Comparison of ENCODE assay signal across 13 mouse cellular contexts in genomic region chr2:153287835-153288234, GRCm38 (mm10). TPM values are rescaled to one million over a fixed set of nuclear protein-coding genes. Genes with fewer than 3 reads are reported as not detected.
A peak's percentile ranks its signal among the peaks of the same experiment; 100 is the strongest.
DNase-seq lines count a peak whose midpoint lies in the region; ATAC-seq and TF ChIP-seq lines count a peak whose summit lies in the region.
"Had no signal": no experiment of that assay in that cellular context is flagged by ENCODE, and none has a peak within 500 bp of the region (broad histone marks: within the 10 kb centered on the region; RNA-seq: fewer than 3 reads in every experiment).

No protein-coding gene starts in this region.

- peak; percentile 81 for DNase-seq in kidney, postnatal 10 days
- DNase-seq in testis, postnatal 14 days (ENCODE audit: low spot score): no peak
- DNase-seq in adrenal gland, postnatal 36 days: peak; percentile 80 to 84
- DNase-seq in embryo, embryonic 10 days (ENCODE audit: low spot score): no peak
- no peak for DNase-seq in thymus, postnatal 36 days
- DNase-seq: cerebellum, adult 11 months; gastrocnemius, postnatal 25 days; heart, postnatal 36 days; layer of hippocampus, postnatal 36 days; liver, postnatal 0 days; thymus, postnatal 4 days had no signal

- no peak overlapping the region for H3K9ac ChIP-seq in kidney, embryonic 14.5 days (ENCODE audit: low read depth, low read length)
- H3K9ac ChIP-seq: liver, postnatal 0 days had no signal

- no peak overlapping the region for H3K27ac ChIP-seq in kidney, embryonic 14.5 days (ENCODE audit: low read depth, low read length)
- no peak overlapping the region for H3K27ac ChIP-seq in testis, adult 2 months (ENCODE audit: control insufficient read depth, insufficient read depth, low read depth, low read length)

- H3K4me3 ChIP-seq in kidney, embryonic 14.5 days (ENCODE audit: low read length): no peak overlapping the region
- peak overlapping the region; percentile 31; the same call in 1 of the 2 replicates for H3K4me3 ChIP-seq in testis, adult 2 months (ENCODE audit: control insufficient read depth, low read depth, low read length)

- no peak overlapping the region for H3K4me2 ChIP-seq in kidney, embryonic 14.5 days (replicated peaks; ENCODE audit: low read depth, low read length)

- no peak for TF ChIP-seq CTCF in testis, adult 2 months (IDR thresholded peaks at IDR 0.05; ENCODE audit: control insufficient read depth, insufficient read depth, insufficient replicate concordance, low read depth, low read length)

- no peaks in the 10 kb centered on the region for H3K36me3 ChIP-seq in kidney, embryonic 14.5 days (ENCODE audit: control insufficient read depth, insufficient read depth, low read length)
- no peaks in the 10 kb centered on the region for H3K36me3 ChIP-seq in testis, adult 2 months (ENCODE audit: control insufficient read depth, insufficient read depth, low read length)

- H3K4me1 ChIP-seq in kidney, embryonic 14.5 days (ENCODE audit: control insufficient read depth, insufficient read depth, low read length): peaks cover 15% of the 10 kb centered on the region
- H3K4me1 ChIP-seq in testis, adult 2 months (ENCODE audit: control insufficient read depth, insufficient read depth, low read length): peaks cover 11% of the 10 kb centered on the region

- H3K9me3 ChIP-seq in kidney, embryonic 14.5 days (ENCODE audit: control insufficient read depth, low read length): no peaks in the 10 kb centered on the region

- 34% methylated on average over 6 of the region's 6 CpGs for WGBS in kidney, embryonic 14.5 days

- no peak for ATAC-seq in kidney, embryonic 14.5 days (ENCODE audit: low FRiP score, low TSS enrichment)
- ATAC-seq: liver, postnatal 0 days had no signal

- no peak for TF ChIP-seq POLR2A in testis, adult 2 months (IDR thresholded peaks at IDR 0.05; ENCODE audit: control insufficient read depth, low read depth, low read length)

- no peaks in the 10 kb centered on the region for H3K27me3 ChIP-seq in kidney, embryonic 14.5 days (ENCODE audit: control insufficient read depth, insufficient read depth, low read length)
- H3K27me3 ChIP-seq in testis, adult 2 months (ENCODE audit: control insufficient read depth, insufficient read depth, low read length): no peaks in the 10 kb centered on the region

RNA-seq across cellular contexts. Expression of gene Kif3b, which starts 3.4 kb away (rescaled TPM):
- polyA plus RNA-seq in kidney, embryonic 14.5 days (2014; fragmentation: Nextera tagmentation; extraction: Ambion mirVana): 4.4 and 5.6 TPM in 2 replicates
- 54.0 and 54.7 TPM in 2 replicates for polyA plus RNA-seq in testis, adult 2 months (2012; rRNA removed)
- total RNA-seq in adrenal gland, postnatal 36 days (2021): 10 to 100 TPM; 27.7 to 31.1 TPM

RNA-seq across cellular contexts. Expression of gene Pofut1, which starts 46.5 kb away (rescaled TPM):
- 9.0 and 10.5 TPM in 2 replicates for polyA plus RNA-seq in kidney, embryonic 14.5 days (2014; fragmentation: Nextera tagmentation; extraction: Ambion mirVana)
- 10.8 and 12.8 TPM in 2 replicates for polyA plus RNA-seq in testis, adult 2 months (2012; rRNA removed)
- 10 to 100 TPM; 45.8 to 59.7 TPM for total RNA-seq in adrenal gland, postnatal 36 days (2021)

RNA-seq across cellular contexts. Expression of gene Plagl2, which starts 46.6 kb away (rescaled TPM):
- polyA plus RNA-seq in kidney, embryonic 14.5 days (2014; fragmentation: Nextera tagmentation; extraction: Ambion mirVana): 17.6 and 26.2 TPM in 2 replicates
- 16.1 and 17.3 TPM in 2 replicates for polyA plus RNA-seq in testis, adult 2 months (2012; rRNA removed)
- total RNA-seq in adrenal gland, postnatal 36 days (2021): 10 to 100 TPM in 1 of 2 experiments, 1 to 10 TPM in 1; 9.5 to 10.4 TPM

RNA-seq across cellular contexts. Expression of gene Asxl1, which starts 57.8 kb away (rescaled TPM):
- polyA plus RNA-seq in kidney, embryonic 14.5 days (2014; fragmentation: Nextera tagmentation; extraction: Ambion mirVana): 15.5 and 20.8 TPM in 2 replicates
- polyA plus RNA-seq in testis, adult 2 months (2012; rRNA removed): 27.6 and 28.7 TPM in 2 replicates
- total RNA-seq in adrenal gland, postnatal 36 days (2021): 10 to 100 TPM; 22.7 to 31.8 TPM

Comparison
In these comparisons a context has a peak if more than half of its experiments do, and no peak if none do; other contexts are left out.
1. DNase-seq: peak in kidney, postnatal 10 days (single experiment) and adrenal gland, postnatal 36 days (2 of 2); none in testis, postnatal 14 days (single experiment), embryo, embryonic 10 days (single experiment) and thymus, postnatal 36 days (0 of 2).